Mouse (Mus musculus): ENCODE data around the gene Phtf2.

DNA sequence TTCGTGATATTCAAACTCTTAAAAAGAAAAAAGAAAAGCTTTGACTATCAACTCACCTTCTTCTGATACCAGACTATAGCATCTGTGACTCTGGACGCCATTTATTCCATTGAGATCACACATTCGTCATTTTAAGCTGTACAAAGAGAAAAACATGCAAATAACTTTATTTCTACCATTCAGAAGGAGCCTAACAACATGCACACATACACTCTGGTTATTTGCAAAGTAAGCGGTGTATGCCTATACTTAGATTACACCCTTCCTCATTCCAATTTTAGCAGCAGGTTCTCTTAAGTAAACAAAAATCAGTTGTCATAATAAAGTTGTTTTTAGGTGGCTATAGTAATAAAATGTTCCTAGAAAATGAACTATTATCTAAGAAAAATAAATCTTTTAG, 26.9 kb downstream of the Phtf2 start:
- no peak for TF ChIP-seq CTCF (IDR thresholded peaks at IDR 0.05; ENCODE audit: borderline replicate concordance, insufficient read depth, low read length)
- TF ChIP-seq POLR2A (IDR thresholded peaks at IDR 0.05; ENCODE audit: low read depth, low read length): no peak

Measured in embryonic fibroblast, embryonic 13.5 days (primary cell).